Mouse (Mus musculus): ENCODE measurements around the gene Rap1gds1.

The Rap1gds1 gene

GRCm38 (mm10) chr3:138877741-138878140, 197.3 kb downstream of the Rap1gds1 start:
- no peak for DNase-seq (ENCODE audit: low spot score)

GRCm38 (mm10) chr3:138876931-138877361, 198.1 kb downstream of the Rap1gds1 start:
- DNase-seq (ENCODE audit: low spot score) = no peak

- DNase-seq (ENCODE audit: low spot score) = no peak
Measured at GRCm38 (mm10) chr3:138876418-138876817, 198.6 kb downstream of the Rap1gds1 start.

DNA sequence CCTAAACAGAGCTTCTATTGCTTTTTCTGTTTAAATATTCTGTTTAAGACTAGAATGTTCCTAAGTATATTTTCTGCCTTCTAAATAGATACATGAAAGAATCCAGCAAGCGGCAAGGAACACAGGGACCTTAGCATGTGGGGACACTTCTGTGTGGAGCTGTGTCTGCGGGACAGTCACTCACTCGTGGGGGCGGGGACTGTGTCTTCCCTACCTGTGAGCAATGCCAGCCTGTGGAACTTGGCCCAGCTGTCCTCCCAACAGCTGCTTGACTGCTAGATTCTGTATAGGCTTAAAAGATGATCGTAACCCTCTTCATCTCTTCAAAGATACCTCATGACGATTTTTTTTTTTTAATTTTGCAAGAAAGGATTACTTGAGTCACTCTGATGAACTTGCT, 199.1 kb downstream of the Rap1gds1 start:
- no peak for DNase-seq (ENCODE audit: low spot score)

Measured in ovary, postnatal 10 days (tissue).